Mouse (Mus musculus) liver (tissue): ENCODE data around the gene Tcte1.

Experiments
- DNase-seq: peaks from one replicate; pipeline ENCODE4 v3.0.0-alpha.2; 2020; ENCODE audit warnings: mixed read lengths

Tcte1 gene

DNA sequence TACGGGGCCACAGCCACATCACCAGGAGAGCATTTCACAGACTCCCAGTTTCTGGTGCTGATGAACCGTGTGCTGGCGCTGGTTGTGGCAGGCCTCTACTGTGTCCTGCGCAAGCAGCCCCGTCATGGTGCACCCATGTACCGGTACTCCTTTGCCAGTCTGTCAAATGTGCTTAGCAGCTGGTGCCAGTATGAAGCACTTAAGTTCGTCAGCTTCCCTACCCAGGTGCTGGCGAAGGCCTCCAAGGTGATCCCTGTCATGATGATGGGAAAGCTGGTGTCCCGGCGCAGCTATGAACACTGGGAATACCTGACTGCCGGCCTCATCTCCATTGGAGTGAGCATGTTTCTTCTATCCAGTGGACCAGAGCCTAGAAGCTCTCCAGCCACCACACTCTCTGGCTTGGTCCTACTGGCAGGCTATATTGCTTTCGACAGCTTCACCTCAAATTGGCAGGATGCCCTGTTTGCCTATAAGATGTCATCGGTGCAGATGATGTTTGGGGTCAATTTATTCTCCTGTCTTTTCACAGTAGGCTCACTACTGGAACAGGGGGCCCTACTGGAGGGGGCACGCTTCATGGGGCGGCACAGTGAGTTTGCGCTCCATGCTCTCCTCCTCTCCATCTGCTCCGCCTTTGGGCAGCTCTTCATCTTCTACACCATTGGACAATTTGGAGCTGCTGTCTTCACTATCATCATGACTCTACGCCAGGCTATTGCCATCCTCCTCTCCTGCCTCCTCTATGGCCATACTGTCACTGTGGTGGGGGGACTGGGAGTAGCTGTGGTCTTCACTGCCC lies 43.3 kb downstream of the Tcte1 start:
- no peak for DNase-seq

GRCm38 (mm10) chr17:45567162-45567601 lies 43.9 kb downstream of the Tcte1 start:
- peak; percentile 42 for DNase-seq

DNA sequence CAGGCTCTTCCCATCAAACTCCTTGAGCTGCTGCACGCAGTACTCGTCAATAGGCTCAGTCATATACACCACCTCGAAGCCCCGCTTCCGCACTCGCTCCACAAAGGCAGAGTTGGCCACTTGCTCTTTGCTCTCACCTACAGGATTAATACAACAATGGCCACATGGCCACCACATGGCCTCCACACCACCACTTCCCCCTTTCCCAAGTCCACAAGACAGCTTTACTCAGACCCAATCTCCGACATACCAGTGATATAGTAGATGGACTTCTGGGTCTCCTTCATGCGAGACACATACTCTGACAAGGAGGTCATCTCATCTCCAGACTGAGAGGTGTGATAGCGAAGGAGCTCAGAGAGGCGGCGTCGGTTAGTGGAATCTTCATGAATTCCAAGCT lies 45.8 kb downstream of the Tcte1 start:
- no peak for DNase-seq

- no peak for DNase-seq
These were observed 46.8 kb downstream of the Tcte1 start for GRCm38 (mm10) chr17:45569999-45570398.

DNA sequence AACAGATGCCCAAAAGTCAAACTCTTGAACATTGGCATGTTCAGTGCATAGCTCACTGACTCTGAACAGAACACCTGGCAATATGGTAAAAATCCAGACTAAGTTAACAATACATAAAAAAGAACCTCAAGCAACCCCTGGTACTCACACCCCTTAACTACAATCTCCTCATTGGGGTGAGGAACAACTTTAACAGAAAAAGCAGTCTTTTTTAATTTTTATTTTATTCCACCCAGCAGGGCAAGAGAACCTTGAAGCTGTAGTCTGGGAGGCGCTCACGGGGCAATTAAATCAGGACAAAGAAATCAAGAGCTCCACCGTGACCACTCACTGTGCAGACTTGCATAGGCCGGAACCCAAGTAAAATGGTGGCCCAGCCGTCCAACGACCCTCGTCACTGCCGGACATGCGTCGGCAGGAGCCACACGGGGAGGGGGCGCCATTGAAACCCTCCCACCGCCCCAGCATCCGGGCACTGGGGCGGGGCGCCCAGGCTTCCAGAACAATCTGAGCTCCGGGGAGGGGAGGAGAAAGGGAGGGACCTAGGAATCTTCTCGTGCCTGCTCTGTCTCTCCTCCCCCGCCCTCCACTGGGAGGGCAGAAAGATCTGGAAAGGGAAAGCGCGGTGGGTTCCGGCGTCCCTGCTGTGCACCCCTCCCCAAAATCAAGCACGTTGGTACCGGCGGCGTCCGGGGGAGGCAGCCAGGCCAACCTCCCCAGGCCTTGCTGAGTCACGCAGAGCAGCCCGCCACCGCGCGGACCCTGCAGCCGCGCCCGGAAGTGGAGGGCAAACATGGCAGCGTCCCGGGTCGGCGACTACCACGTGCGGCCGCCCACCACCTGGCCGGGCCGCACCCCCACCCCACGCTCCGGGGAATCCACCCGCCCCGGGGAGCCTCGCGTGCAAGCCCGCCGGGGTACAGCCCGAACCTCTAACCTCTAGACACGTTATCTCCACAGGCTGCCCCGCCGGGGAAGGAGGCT lies 49.2 kb downstream of the Tcte1 start:
- DNase-seq, result peak; percentile 80

DNA sequence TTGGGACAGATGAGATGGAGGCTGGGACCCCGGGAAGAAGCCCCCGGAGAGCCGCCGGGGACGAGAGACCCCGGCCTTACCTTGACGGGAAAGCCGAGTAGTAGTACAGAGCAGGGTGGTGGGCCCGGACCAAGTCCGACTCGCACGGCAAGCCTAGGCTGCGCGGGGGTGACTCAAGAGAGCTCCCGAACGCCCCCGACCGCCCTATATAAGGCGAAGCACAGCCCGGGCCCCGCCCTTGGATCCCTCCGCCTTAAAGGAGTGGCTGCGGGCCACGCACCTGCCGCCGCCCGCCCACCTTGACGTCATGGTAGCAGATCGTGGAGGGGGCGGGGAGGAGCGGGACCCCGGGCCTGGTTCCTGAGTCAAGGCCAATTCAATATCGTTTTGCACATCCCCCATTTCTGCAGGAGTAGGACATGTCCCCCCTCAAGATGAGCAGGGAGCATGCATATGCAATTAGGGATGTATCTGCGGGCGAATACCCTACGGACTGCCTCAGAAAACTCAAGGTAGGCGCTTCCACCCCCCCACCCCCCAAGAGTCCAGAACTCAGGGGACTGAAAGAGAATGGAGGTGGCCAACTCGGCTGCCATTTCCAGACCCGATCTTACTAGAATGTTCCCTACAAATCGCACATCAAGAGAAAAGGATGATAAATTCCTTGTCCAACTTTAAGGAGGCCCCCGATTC lies 50.0 kb downstream of the Tcte1 start, which contains the start of gene Hsp90ab1:
Hsp90ab1 (minus strand) TSS at position 185 of the 693 bp plus-strand sequence.
- DNase-seq, result peak; percentile 99

DNA sequence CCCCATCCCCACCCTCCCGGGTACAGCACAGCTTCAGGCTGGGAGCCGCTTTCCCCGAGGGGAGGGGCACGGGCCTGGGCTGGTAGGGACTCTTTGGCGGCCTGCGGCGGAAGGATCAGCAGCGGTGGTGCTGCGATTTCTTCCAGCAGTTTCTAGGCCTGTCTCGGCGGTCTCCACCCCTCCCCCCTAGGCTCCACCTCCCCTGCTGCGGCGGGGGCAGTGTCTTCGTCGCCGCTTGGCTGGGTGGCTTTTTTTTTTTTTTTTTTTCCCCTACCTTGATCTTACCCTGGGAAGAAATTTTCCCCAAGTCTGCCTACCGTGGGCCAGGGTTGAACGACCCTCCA lies 50.5 kb downstream of the Tcte1 start:
- DNase-seq, result peak; percentile 97

DNA sequence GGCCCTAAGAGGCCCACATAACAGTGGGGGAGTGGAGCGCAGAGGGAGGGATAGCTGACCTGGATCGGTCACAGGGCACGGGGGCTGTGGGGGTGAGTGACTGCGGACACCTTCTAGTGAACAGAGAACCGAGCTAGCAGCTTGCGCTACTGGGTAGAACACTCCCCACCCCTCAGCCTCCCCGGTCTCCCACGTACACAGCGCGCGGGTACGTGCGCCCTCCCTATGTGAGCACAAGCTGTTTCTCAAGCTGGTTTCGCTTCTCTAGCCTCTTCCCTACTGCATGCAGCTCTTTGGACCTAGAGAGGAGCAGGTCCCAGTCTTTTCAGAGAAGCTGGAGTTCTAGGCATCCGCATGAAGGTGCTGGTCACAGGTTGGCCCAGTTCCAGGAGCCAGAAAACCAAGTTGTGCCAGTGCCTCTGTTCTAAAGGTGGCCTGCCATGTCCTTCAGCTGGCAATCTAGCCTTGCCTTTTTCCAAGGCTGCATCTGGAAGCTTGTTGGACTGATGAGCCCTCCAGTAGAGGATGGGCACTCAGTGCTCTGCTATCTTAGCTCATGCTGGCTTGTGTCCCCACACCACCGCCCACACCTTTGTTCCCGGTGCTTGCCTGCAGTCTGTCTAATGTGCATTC lies 51.0 kb downstream of the Tcte1 start:
- peak; percentile 68 for DNase-seq

- no peak for DNase-seq
These were observed 52.1 kb downstream of the Tcte1 start for GRCm38 (mm10) chr17:45575123-45575897.

DNA sequence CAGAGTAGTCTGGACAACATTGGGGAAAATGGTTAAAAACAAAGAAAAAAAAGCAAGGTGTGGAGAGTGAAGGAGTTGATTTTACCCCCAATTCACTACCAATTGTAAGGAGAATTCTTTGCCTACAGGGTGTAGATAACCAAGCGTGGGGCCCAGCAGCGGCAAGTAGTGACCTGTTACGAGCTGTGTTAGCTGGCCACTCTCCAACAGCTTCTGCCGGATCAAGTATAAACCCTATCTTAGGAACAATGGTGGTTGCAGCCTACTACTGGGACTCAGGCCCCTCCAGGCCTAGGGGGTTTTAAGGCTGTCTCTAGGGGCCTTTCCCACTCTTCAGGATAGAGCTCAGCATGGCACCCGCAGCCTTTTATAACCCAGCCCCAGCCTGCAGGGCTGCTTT lies 55.0 kb downstream of the Tcte1 start:
- DNase-seq, result no peak

DNA sequence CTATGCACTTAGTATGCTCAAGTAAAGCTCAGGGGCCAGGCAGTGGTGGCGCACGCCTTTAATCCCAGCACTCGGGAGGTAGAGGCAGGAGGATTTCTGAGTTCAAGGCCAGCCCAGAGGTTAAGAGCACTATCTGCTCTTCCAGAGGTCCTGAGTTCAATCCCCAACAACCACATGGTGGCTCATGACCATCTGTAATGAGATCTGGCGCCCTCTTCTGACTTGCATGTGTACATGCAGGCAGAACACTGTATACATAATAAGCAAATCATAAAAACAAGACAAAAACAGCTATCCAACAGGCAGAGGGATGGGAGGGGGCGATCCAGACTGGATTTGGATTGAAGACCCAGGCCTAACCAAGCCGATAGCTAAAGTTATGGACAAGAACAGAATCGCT lies 55.6 kb downstream of the Tcte1 start:
- DNase-seq, result no peak

GRCm38 (mm10) chr17:45579554-45579953 lies 56.3 kb downstream of the Tcte1 start:
- DNase-seq, result no peak

GRCm38 (mm10) chr17:45580958-45581477 lies 57.8 kb downstream of the Tcte1 start:
- DNase-seq, result no peak

- peak; percentile 83 for DNase-seq
These were observed 58.3 kb downstream of the Tcte1 start for GRCm38 (mm10) chr17:45581567-45581983.

DNA sequence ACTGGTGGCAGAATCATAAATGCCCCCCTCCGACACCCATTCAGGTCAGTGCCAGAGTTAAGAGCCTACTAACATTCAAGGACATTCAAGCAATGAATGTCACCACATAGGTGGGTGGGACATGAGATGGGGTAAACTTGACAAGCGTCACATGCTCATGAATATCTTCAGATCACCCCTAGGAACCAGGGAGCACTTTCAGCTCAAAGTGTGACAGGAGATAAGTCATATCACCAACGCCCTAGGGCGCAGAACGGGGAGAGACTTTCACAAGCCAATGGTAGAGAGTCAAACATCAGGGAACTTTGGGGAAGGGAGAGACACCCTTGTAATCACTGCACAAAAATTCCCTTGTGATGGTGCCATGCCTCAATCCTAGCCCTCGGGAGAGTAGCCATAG lies 59.0 kb downstream of the Tcte1 start:
- DNase-seq, result peak; percentile 77

GRCm38 (mm10) chr17:45582715-45583355 lies 59.6 kb downstream of the Tcte1 start:
- peak; percentile 63 for DNase-seq

GRCm38 (mm10) chr17:45584096-45584896 lies 61.1 kb downstream of the Tcte1 start:
- DNase-seq, result peak; percentile 44

DNA sequence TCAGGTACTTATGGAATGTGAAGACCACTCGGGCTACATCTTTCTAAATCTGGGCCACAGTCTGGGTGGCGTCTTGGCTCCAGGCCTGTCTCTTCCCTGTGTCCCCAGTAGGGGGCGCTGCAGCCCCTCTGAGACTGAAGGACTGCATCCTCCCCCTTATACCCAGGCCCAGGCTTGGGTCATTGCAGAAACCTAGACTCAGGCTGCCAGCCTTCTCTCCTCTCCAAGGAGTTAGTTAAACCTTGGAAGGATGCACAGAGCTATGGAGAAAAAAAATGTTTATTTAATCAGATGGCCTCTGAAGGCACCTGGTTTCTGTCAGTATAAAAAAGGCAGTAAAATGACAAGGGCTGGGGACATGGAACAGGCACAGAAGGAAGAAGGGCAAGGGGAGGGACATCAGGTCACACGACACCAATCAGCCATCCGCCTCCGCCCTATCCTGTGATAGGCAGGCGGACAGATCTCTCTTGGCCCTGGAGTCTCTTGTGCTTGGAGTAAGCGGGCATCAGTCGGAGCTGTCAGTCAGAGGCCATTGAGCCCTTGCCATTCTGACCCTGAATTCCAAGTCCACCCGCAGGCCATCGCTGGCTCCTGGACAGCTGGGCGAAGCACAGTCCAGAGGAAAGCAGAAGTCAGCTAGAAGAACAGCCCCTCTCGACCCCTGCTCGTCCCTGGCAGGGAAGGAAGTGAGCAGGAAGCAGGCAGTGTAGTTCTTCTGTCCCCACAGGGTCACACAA lies 61.9 kb downstream of the Tcte1 start:
- DNase-seq, result peak; percentile 76
